Mouse (Mus musculus) embryonic fibroblast, embryonic 13.5 days (primary cell): ENCODE measurements around the gene Hist1h2ab. TPM values are rescaled to one million over a fixed set of nuclear protein-coding genes. Genes with fewer than 3 reads are reported as not detected.

Experiments used
- H3K27ac ChIP-seq: 2 replicates; pipeline ENCODE4 v1.5.1; 2012; ENCODE audit warnings: low read length, control low read depth, inconsistent platforms; ENCODE audit not compliant: insufficient read depth
- H3K4me1 ChIP-seq: 2 replicates; pipeline ENCODE4 v1.6.1; 2011; ENCODE audit warnings: low read length; ENCODE audit not compliant: control insufficient read depth, insufficient read depth
- H3K4me3 ChIP-seq: 2 replicates; pipeline ENCODE4 v1.5.1; 2011; ENCODE audit warnings: mild to moderate bottlenecking, control low read depth, low read length; ENCODE audit not compliant: insufficient read depth
- CTCF ChIP-seq: IDR thresholded peaks from 2 replicates; pipeline ENCODE4 v1.5.1; 2011; ENCODE audit warnings: mild to moderate bottlenecking, control low read depth, low read length, moderate library complexity, borderline replicate concordance; ENCODE audit not compliant: insufficient read depth
- POLR2A ChIP-seq: IDR thresholded peaks from 2 replicates; pipeline ENCODE4 v1.6.1; 2011; ENCODE audit warnings: low read depth, mild to moderate bottlenecking, control low read depth, low read length, moderate library complexity
- polyA plus RNA-seq: library from polyadenylated mRNA; stranded (reverse); fragments of >200 nt; gene quantifications from 2 replicates; pipeline ENCODE4 v1.2.4, GENCODE M21; 2011; ENCODE audit warnings: low read depth; ENCODE audit not compliant: missing spikeins, insufficient read length

The Hist1h2ab gene
- polyA plus RNA-seq, 1 experiment = 12.3 TPM

- TF ChIP-seq CTCF (no peak), POLR2A (no peak)
- Histone ChIP-seq H3K4me3 (no peak overlapping the region), H3K4me1 (no peaks in the 10 kb centered on the region; the same call in 1 of the 2 replicates), H3K27ac (no peak overlapping the region)
Measured at GRCm38 (mm10) chr13:23732156-23732804, 18.6 kb upstream of the Hist1h2ab start.

GRCm38 (mm10) chr13:23737091-23737490 lies 13.8 kb upstream of the Hist1h2ab start:
- Histone ChIP-seq H3K4me3 (no peak overlapping the region), H3K4me1 (no peaks in the 10 kb centered on the region; the same call in 1 of the 2 replicates), H3K27ac (no peak overlapping the region)
- TF ChIP-seq CTCF (no peak), POLR2A (no peak)

- TF ChIP-seq CTCF (no peak), POLR2A (no peak)
- Histone ChIP-seq H3K4me1 (peaks cover under 1% of the 10 kb centered on the region; the same call in 1 of the 2 replicates), H3K4me3 (no peak overlapping the region), H3K27ac (peak overlapping the region; percentile 96)
Measured at GRCm38 (mm10) chr13:23738041-23738440, 12.9 kb upstream of the Hist1h2ab start.

- H3K4me3 ChIP-seq = peak within 1 kb of the TSS; percentile 83
- peak within 1 kb of the TSS; percentile 96 for H3K27ac ChIP-seq
- peaks cover 4% of the 10 kb centered on the region; the same call in 1 of the 2 replicates for H3K4me1 ChIP-seq
- TF ChIP-seq CTCF (no peak), POLR2A (peak; percentile 99)
Measured at GRCm38 (mm10) chr13:23738677-23739068, 12.3 kb upstream of the Hist1h2ab start, which contains the start of gene Hist1h1c. Gene Hist1h1c (plus strand): TSS chr13:23738808.

- TF ChIP-seq POLR2A (peak; percentile 84), CTCF (no peak)
- Histone ChIP-seq H3K27ac (peak overlapping the region; percentile 96), H3K4me1 (peaks cover 6% of the 10 kb centered on the region), H3K4me3 (peak overlapping the region; percentile 83)
Measured at GRCm38 (mm10) chr13:23739069-23739921, 11.6 kb upstream of the Hist1h2ab start.

- TF ChIP-seq CTCF = no peak
- TF ChIP-seq POLR2A = peak; percentile 67
- peak overlapping the region; percentile 83 for H3K4me3 ChIP-seq
- peak overlapping the region; percentile 96 for H3K27ac ChIP-seq
- peaks cover 6% of the 10 kb centered on the region for H3K4me1 ChIP-seq
Measured at GRCm38 (mm10) chr13:23739922-23740252, 11.0 kb upstream of the Hist1h2ab start.

- peaks cover 6% of the 10 kb centered on the region for H3K4me1 ChIP-seq
Measured at GRCm38 (mm10) chr13:23740256-23740840, 10.6 kb upstream of the Hist1h2ab start.

GRCm38 (mm10) chr13:23740910-23741309 lies 10.0 kb upstream of the Hist1h2ab start:
- TF ChIP-seq CTCF = no peak
- no peak for TF ChIP-seq POLR2A
- Histone ChIP-seq H3K4me3 (no peak overlapping the region), H3K27ac (no peak overlapping the region), H3K4me1 (peaks cover 6% of the 10 kb centered on the region; the same call in 1 of the 2 replicates)

More at GRCm38 (mm10) chr13:23740256-23740840, 10.6 kb upstream of the Hist1h2ab start:
- peak; percentile 45; the same call in 1 of the 2 replicates for TF ChIP-seq POLR2A
- TF ChIP-seq CTCF = no peak
- Histone ChIP-seq H3K4me3 (peak overlapping the region; percentile 83), H3K27ac (peak overlapping the region; percentile 96)

GRCm38 (mm10) chr13:23742007-23742406 lies 8.9 kb upstream of the Hist1h2ab start:
- Histone ChIP-seq H3K27ac (no peak overlapping the region), H3K4me1 (peaks cover 6% of the 10 kb centered on the region; the same call in 1 of the 2 replicates), H3K4me3 (no peak overlapping the region)
- TF ChIP-seq CTCF (no peak), POLR2A (no peak)
